Mouse (Mus musculus) heart, embryonic 14.5 days (tissue): ENCODE data around the gene Tsen34. TPM values are rescaled to one million over a fixed set of nuclear protein-coding genes. Genes with fewer than 3 reads are reported as not detected.
"Not testable (repeated sequence)": the region's sequence is repeated elsewhere in the genome, so short reads cannot be mapped to it uniquely, and the experiment has no call there.

ENCODE experiments used
- ATAC-seq: fragments of 200-750 bp; cut with Nextera tagmentation; 2 replicates; pipeline ENCODE4 v1.8.0; 2017; ENCODE audit warnings: low read depth, moderate TSS enrichment; ENCODE audit not compliant: insufficient number of reproducible peaks, insufficient read depth, low FRiP score
- H3K27ac ChIP-seq, 2 experiments: fragments of 200-500 bp in 1 of 2; fragments of 300-500 bp in 1 of 2; sonication (generic) in 1 of 2; replicated peaks in 1 of 2; 2 replicates each; pipeline ENCODE4 v1.5.1; 2012 to 2014; ENCODE audit warnings: low read depth in 2 of 2, low read length in 2 of 2, control low read depth in 1 of 2, mild to moderate bottlenecking in 1 of 2, mixed read lengths in 1 of 2; ENCODE audit not compliant: control insufficient read depth in 1 of 2, insufficient read depth in 1 of 2
- H3K27me3 ChIP-seq: fragments of 300-500 bp; sonication (generic); 2 replicates; pipeline ENCODE4 v1.6.1; 2014; ENCODE audit warnings: mild to moderate bottlenecking, low read length, control low read depth; ENCODE audit not compliant: control insufficient read depth, insufficient read depth
- H3K36me3 ChIP-seq: fragments of 300-500 bp; sonication (generic); 2 replicates; pipeline ENCODE4 v1.6.1; 2014; ENCODE audit warnings: mild to moderate bottlenecking, control low read depth, low read length, mixed read lengths; ENCODE audit not compliant: control insufficient read depth, insufficient read depth
- H3K4me1 ChIP-seq, 2 experiments: fragments of 200-500 bp in 1 of 2; fragments of 300-500 bp in 1 of 2; sonication (generic) in 1 of 2; 2 replicates each; pipeline ENCODE4 v1.6.1; 2012 to 2014; ENCODE audit warnings: low read length in 2 of 2, control low read depth in 1 of 2, mixed read lengths in 1 of 2; ENCODE audit not compliant: control insufficient read depth in 2 of 2, insufficient read depth in 2 of 2
- H3K4me2 ChIP-seq: fragments of 300-500 bp; sonication (generic); 2 replicates; pipeline ENCODE4 v1.6.1; 2014; ENCODE audit warnings: mild to moderate bottlenecking, low read length
- H3K4me3 ChIP-seq, 2 experiments: fragments of 200-500 bp in 1 of 2; fragments of 300-500 bp in 1 of 2; sonication (generic) in 1 of 2; 2 replicates each; pipeline ENCODE4 v1.5.1; 2012 to 2014; ENCODE audit warnings: low read length in 2 of 2, mild to moderate bottlenecking in 2 of 2, control low read depth in 1 of 2, low read depth in 1 of 2, moderate library complexity in 1 of 2; ENCODE audit not compliant: control insufficient read depth in 1 of 2, insufficient read depth in 1 of 2
- H3K9ac ChIP-seq: fragments of 300-500 bp; sonication (generic); 2 replicates; pipeline ENCODE4 v1.6.1; 2014; ENCODE audit warnings: mild to moderate bottlenecking, low read length
- H3K9me3 ChIP-seq: fragments of 300-500 bp; sonication (generic); 2 replicates; pipeline ENCODE4 v1.6.1; 2016; ENCODE audit warnings: low read length, control low read depth; ENCODE audit not compliant: control insufficient read depth
- WGBS: fragments of 180-500 bp; shearing (Covaris S2); extraction: QIAGEN DNeasy Blood & Tissue Kit; methylation state at CpG from one replicate; pipeline ENCODE4 v1.1.7; 2014; 5-methylcytosine and 5-hydroxymethylcytosine counted together
- polyA plus RNA-seq: library from polyadenylated mRNA; unstranded; fragments of >200 nt; fragmentation: Nextera tagmentation; extraction: Ambion mirVana; gene quantifications from 2 replicates; pipeline ENCODE4 v1.2.1, GENCODE M21; 2014

Tsen34 gene
- polyA plus RNA-seq, 1 experiment from 2014 or later = 234 TPM

DNA sequence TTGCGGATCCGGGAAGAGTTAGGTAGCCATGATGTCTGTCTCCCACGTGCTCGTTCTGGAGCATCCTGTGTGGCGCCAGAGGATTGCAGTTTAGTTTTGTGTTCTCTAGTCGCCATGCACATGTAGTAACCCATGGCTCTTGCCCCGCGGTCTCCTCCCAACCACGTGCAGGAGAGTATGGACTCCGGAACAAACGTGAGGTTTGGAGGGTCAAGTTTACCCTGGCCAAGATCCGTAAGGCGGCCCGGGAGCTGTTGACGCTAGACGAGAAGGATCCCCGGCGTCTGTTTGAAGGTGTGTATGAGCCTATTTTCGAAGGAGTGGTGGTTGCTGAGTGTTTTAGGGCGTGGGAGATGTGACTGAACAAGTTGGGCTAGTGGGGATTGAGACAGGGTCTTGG, 11.8 kb downstream of the Tsen34 start:
- no peaks in the 10 kb centered on the region for H3K9me3 ChIP-seq
- peak overlapping the region; percentile 91 for H3K9ac ChIP-seq
- no peaks in the 10 kb centered on the region for H3K27me3 ChIP-seq
- WGBS = 2% methylated on average over 20 of the region's 20 CpGs
- H3K27ac ChIP-seq = peak overlapping the region; percentile 93 to 99
- peaks cover 5 to 20% of the 10 kb centered on the region in 2 experiments for H3K4me1 ChIP-seq
- peak overlapping the region; percentile 84 to 94 for H3K4me3 ChIP-seq
- ATAC-seq = 0 out of 2 replicates have a peak, but pooled peaks have one; percentile 47
- peak overlapping the region; percentile 96 for H3K4me2 ChIP-seq
- H3K36me3 ChIP-seq = peaks cover 61% of the 10 kb centered on the region

DNA sequence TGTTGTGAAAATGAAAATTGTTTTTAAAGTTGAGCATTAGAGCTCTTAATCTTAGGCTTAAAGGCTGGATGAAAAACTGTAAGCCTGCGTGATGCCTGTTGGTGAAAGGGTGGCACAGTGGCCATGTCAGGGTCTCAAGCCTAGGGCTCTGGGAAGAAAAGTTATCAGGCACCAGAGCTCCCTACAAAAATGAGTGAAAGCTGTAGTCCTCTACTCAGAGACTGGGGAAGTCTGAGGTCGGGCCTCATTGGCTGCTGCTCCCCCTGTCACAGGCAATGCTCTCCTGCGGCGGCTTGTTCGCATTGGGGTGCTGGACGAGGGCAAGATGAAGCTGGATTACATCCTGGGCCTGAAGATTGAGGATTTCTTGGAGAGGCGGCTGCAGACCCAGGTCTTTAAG, 12.8 kb downstream of the Tsen34 start:
- 0 out of 4 replicates have a peak overlapping the region, but pooled peaks of 1 of the 2 experiments have one; percentile 24 for H3K27ac ChIP-seq
- not testable (repeated sequence) for ATAC-seq

DNA sequence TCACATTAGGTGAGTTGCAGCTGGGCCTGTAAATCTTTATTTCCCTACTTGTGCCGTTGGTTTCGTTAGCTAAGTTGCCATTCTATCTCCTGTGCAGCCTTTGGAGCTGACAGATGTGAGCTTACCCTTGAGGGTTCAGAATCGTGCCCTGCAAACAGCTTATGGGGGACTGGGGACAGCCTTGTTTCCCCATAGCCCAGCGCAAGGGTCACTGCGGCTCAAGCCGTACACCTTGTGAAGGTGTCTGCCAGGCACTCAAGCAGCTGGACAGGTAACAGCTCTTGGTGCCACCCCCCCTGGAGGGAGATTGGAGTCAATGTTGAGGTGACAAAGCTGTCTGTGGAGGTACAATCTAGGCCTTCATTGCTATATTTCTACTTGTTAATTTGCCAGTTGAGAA, 13.2 kb downstream of the Tsen34 start:
- Histone ChIP-seq H3K9me3 (no peaks in the 10 kb centered on the region), H3K27me3 (no peaks in the 10 kb centered on the region), H3K4me2 (peak overlapping the region; percentile 96), H3K27ac (0 out of 4 replicates have a peak overlapping the region, but pooled peaks have one; percentile 10 to 11), H3K4me3 (peak overlapping the region; percentile 47 to 84), H3K36me3 (peaks cover 48% of the 10 kb centered on the region), H3K9ac (peak overlapping the region; percentile 91), H3K4me1 (peaks cover 5 to 20% of the 10 kb centered on the region in 2 experiments)
- no peak for ATAC-seq
- 33% methylated on average over 6 of the region's 6 CpGs for WGBS

More for the DNA sequence above, 12.8 kb downstream of the Tsen34 start:
- Histone ChIP-seq H3K9ac (peak overlapping the region; percentile 91), H3K4me2 (peak overlapping the region; percentile 96), H3K4me3 (peak overlapping the region; percentile 47 to 84), H3K4me1 (peaks cover 5 to 20% of the 10 kb centered on the region in 2 experiments), H3K36me3 (peaks cover 51% of the 10 kb centered on the region)
- H3K9me3 ChIP-seq, H3K27me3 ChIP-seq: not testable (repeated sequence)
- WGBS = 5% methylated on average over 6 of the region's 7 CpGs

DNA sequence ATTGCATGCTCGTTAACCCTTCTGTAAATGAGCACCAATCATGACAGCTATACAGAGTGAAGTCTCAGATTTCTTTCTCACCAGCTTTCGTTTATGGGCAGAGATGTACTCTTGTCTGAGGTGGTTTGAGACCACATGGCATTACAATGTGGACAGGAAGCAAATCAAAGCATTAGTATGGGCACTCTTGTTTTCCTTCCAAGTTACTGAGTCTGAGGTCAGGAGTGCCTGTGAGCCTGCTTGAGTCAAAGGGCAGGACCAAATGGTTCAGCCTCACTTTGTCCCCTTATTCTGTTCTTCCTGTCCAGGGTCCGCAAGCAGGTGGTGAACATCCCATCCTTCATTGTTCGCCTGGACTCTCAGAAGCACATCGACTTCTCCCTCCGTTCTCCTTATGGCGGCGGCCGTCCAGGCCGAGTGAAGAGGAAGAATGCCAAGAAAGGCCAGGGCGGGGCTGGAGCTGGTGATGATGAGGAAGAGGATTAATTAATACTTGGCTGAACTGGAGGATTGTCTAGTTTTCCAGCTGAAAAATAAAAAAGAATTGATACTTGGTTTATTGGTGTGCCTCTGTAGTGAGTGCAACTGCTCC, 13.8 kb downstream of the Tsen34 start:
- ATAC-seq = no peak
- Histone ChIP-seq H3K4me2 (peak overlapping the region; percentile 96), H3K4me1 (peaks cover 5 to 20% of the 10 kb centered on the region in 2 experiments), H3K27ac (no peak overlapping the region), H3K36me3 (peaks cover 44% of the 10 kb centered on the region), H3K27me3 (no peaks in the 10 kb centered on the region), H3K9ac (peak overlapping the region; percentile 91), H3K4me3 (peak overlapping the region in 1 of 2 experiments; percentile 84; a peak in 3 of 4 replicates), H3K9me3 (no peaks in the 10 kb centered on the region)
- 56% methylated on average over 11 of the region's 11 CpGs for WGBS

DNA sequence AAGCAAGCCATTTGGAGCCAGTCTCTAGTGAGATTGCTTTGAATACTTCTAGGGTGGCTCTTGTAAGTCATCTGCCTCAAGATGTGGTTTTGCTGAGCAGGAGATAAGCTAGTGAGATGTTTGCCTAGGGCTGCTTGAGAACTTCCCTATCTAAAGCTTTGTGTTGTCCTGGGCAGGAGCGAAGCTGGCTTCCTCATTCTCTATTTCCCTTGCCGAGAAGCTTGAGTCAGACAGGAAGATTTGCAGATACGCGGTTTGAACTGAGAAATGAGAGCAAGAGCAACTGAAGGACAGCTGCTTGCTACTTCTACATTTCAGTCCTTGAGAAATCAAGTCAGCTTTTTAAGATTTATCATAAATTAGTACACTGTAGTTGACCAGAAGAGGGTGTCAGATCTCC, 14.4 kb downstream of the Tsen34 start:
- peaks cover 5 to 20% of the 10 kb centered on the region in 2 experiments for H3K4me1 ChIP-seq
- H3K36me3 ChIP-seq = peaks cover 41% of the 10 kb centered on the region
- peak overlapping the region; percentile 96; the same call in 1 of the 2 replicates for H3K4me2 ChIP-seq
- H3K9me3 ChIP-seq = no peaks in the 10 kb centered on the region
- no peak overlapping the region for H3K4me3 ChIP-seq
- 53% methylated on average over 4 of the region's 4 CpGs for WGBS
- H3K27me3 ChIP-seq = no peaks in the 10 kb centered on the region
- H3K27ac ChIP-seq = no peak overlapping the region
- H3K9ac ChIP-seq = peak overlapping the region; percentile 2; the same call in 1 of the 2 replicates
- no peak for ATAC-seq

DNA sequence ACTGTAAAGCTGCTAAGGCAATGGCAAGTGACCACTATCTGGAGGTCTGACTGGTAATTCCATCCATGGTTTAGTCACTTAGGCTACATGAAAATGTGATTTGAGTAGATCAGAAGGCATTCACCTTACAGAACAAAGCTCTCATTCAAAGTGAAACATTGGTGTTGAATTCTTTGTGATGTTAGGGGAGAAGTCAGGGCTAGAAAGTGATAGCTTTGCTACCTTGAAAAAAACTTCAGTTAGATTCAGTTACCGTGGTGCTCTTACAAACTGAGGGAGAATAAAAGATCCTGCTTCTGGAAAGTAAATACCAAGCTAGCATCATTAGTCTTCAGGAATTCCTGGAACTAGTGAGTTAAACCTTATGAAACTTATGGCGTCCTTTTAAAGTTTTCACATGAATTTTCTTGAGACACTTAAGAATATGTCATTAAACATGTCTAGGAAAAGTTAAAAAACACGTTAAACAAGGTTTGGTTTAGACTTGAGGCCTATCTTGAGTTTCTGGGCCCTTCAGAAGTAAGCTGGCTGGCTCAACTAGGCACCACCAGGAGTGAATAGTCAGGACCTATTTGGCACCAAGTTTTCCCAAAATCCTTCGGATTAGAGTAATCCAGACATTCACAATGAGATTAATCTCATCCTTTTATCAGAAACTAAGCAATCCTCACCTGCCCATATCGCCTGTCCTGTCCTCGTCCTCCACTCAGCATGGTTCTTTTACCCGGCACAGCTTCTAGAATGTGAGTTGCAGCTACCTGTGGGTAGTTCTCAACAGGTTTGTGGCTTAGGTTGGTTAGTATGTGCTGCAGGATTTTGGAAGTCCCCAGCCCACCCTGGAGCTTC, 15.1 kb downstream of the Tsen34 start:
- Histone ChIP-seq H3K4me3 (no peak overlapping the region), H3K27ac (no peak overlapping the region), H3K9me3 (no peaks in the 10 kb centered on the region), H3K4me2 (no peak overlapping the region), H3K4me1 (peaks cover 5 to 20% of the 10 kb centered on the region in 2 experiments), H3K36me3 (peaks cover 41% of the 10 kb centered on the region), H3K9ac (no peak overlapping the region), H3K27me3 (no peaks in the 10 kb centered on the region)
- WGBS = 38% methylated on average over 7 of the region's 7 CpGs
- ATAC-seq = no peak

DNA sequence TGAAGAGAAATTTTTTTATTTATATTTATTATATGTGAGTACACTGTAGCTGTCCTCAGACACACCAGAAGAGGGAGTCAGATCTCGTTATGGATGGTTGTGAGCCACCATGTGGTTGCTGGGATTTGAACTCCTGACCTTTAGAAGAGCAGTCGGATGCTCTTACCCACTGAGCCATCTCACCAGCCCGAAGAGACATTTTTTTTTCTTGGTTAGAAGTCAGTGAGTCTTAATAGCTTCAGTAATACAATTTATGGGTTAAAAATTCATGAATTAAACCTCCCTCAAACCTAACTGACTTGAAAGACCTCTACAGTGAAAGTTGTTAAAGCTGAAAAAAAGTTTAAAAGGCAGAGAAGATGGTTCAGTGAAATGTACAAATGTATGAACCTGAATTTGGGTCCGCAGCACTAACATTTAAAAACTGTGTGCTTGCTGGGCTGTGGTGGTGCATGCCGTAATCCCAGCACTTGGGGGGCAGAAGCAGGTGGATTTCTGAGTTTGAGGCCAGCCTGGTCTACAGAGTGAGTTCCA, 15.9 kb downstream of the Tsen34 start:
- not testable (repeated sequence) for H3K4me3 ChIP-seq, H3K4me2 ChIP-seq, H3K27me3 ChIP-seq, ATAC-seq, H3K27ac ChIP-seq, H3K9ac ChIP-seq, H3K9me3 ChIP-seq
- Histone ChIP-seq H3K4me1 (peaks cover 5 to 20% of the 10 kb centered on the region in 2 experiments), H3K36me3 (peaks cover 41% of the 10 kb centered on the region)
- 45% methylated on average over 5 of the region's 5 CpGs for WGBS
